In the genomic region with DNA sequence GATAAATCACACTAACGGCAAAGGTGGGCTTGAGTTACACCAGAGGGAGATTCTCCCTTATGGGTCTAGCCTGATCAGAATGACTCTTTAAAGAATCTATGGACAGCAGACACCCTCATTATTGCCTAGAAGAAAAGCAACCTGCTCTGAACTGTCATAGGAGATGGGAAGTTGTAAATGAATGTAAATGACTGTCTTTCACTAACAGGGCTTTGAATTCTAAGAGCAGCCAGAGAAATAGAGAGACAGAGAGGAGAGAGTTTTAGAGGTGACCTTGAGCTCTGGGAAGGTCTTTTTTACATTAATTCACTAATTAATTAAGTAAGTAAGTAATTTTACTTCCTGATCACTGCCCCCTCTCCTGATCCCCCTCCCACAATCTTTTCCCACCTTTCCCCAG, we compare ENCODE assay signal across 12 mouse cellular contexts.
"Had no signal": no experiment of that assay in that cellular context is flagged by ENCODE, and none has a peak within 500 bp of the region (broad histone marks: within the 10 kb centered on the region; RNA-seq: fewer than 3 reads in every experiment).

No protein-coding gene starts in this region.

- DNase-seq: retina, postnatal 1 day; right cerebral cortex, adult 18-20 months; right cerebral cortex, postnatal 14 days; right cerebral cortex, postnatal 25 days; right cerebral cortex, postnatal 4 days; spleen, adult 18-20 months; thymus, adult 18-20 months; thymus, adult 2 months; thymus, postnatal 14 days; thymus, postnatal 25 days; thymus, postnatal 36 days; thymus, postnatal 4 days had no signal
